Mouse (Mus musculus) gastrocnemius, adult 18-20 months (tissue): ENCODE measurements around the gene Vps39. TPM values are rescaled to one million over a fixed set of nuclear protein-coding genes. Genes with fewer than 3 reads are reported as not detected.

ENCODE experiments used
- DNase-seq: peaks from one replicate; pipeline ENCODE4 v3.0.0; 2021; ENCODE audit warnings: low spot score
- long read RNA-seq, 2 experiments: library from polyadenylated mRNA; stranded (forward); transcript quantifications; one replicate each; pipeline ENCODE4 v2.0.0; 2021
- total RNA-seq, 2 experiments: library from RNA; stranded (reverse); gene quantifications; 2 replicates each; pipeline ENCODE4 v1.2.3; 2021

The Vps39 gene
- total RNA-seq, result 10 to 100 TPM; 18.5 to 23.3 TPM
- long read RNA-seq, experiment 1, full-length matches to known transcripts, result 38 of 51 reads
- long read RNA-seq, experiment 1, partial matches to known transcripts, result 6 of 51 reads
- long read RNA-seq, experiment 1, other reads (novel, unspliced or antisense), result 7 of 51 reads
- long read RNA-seq, experiment 2, full-length matches to known transcripts, result 30 of 46 reads
- long read RNA-seq, experiment 2, partial matches to known transcripts, result 7 of 46 reads
- long read RNA-seq, experiment 2, other reads (novel, unspliced or antisense), result 9 of 46 reads

DNA sequence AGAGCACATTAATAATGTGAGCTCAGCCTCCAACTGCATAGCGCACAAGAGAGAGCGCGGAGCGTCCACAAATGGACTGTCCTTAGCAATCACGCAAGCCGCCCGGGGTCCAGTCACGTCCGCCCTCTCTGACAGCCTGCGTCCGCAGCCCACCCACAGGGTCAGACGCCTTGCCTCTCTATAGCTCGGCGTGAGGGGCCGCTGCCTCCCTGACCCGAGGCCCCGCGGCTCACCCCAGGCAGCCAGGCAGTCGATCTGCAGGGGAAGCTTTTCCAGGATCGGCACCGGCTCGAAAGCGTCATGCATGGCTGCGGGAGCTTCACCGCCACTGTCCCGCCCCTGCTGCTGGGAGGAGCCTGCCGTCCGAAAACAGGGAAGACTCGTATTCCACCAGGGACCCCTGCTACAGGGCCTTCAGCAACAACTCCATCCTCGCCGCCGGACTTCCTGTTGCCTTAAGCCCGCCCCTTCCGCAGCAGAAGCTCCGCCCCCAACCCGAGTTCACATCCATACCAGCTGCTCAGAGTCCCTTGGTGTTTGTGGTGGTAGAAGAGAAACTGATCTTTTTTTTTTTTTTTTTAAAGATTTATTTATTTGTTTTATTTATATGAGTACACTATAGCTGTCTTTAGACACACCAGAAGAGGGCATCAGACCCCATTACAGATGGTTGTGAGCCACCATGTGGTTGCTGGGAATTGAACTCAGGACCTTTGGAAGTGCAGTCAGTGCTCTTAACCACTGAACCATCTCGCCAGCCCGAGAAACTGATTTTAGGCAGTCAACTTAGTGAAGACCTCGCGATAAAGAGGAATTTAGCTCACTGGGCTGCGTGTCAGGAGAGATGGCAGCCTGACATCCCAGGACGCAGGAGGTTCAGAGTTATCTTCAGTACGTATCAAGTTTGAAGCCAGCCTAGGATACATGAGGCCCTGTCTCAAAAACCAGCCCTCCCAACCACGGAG, at the start of gene Vps39:
Gene Vps39, minus strand, starts transcription at position 456 of the 965 bp plus-strand sequence.
- DNase-seq, result peak; percentile 90

DNA sequence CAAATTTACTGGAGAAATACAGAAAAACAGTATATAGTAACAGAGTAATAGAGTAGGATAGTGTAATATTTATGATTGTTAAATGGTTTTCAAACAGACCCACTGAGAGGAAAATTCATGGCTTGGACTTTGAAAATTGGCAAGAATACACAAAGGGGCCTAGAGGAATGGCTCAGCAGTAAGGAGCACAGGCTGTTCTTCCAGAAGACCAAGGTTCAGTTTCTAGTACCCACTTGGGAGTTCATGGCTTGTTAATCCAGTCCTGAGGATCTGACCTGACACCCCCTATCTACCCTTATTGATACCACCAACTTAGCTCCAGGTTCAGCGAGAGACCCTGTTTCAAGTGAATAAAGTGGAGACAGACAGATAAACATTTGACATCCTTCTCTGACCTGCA, 45.0 kb upstream of the Vps39 start:
- no peak for DNase-seq

DNA sequence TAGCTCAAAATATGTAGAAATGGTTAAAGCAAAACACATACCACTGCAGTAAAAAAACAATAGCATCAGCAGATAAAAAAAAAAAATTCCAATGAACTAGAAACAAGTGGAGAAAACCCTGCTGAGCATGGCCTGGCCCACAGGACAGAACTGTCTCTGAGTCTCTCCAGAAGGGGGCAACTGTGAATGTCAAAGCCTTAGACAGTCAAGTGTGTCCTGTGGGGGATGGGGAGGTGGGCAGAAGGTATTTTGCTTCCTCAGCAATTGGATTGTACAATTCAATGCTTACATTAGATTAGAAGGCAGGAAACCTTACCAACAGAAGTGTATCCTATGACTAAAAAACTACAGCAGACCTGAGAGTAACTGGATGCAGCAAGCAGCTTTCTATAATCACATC, 39.5 kb upstream of the Vps39 start:
- DNase-seq, result no peak

DNA sequence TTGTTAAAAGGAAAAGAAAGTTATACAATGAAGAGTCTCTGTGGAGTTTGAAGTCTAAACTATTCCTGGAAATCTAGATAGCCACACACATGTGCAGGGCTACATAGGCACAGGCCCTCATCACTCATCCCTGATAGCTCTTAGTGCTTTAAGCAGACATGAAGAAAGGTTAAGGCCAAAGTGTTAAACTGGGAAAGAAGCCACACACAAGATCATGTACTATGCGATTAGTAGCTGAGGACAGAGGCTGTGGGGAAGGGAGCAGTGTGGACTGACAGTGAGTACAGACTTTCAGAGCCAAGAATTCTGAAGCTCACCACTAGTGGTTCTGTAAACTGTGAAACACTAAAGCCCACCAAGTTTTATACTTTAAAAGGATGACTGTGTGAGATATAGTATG, 38.0 kb upstream of the Vps39 start:
- DNase-seq, result peak; percentile 40

DNA sequence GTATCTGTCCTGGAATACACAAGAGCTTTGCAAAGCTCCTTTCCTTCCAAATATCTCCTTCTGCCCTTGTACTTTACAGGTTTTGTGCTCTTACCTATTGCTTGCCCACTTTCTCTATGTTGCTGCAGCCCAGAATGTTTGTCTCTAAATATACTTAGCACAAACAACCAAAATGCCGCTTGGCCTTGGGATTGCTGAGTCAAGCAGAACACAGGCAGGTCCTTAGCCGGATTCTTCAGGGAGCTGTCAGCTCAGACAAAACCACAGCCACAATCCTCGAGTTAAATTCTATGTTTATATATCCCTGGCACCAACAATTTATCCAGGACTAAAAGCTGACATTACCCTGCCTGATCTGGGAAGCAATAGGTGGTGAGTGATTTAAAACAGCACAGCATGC, 36.4 kb upstream of the Vps39 start:
- DNase-seq, result peak; percentile 36

DNA sequence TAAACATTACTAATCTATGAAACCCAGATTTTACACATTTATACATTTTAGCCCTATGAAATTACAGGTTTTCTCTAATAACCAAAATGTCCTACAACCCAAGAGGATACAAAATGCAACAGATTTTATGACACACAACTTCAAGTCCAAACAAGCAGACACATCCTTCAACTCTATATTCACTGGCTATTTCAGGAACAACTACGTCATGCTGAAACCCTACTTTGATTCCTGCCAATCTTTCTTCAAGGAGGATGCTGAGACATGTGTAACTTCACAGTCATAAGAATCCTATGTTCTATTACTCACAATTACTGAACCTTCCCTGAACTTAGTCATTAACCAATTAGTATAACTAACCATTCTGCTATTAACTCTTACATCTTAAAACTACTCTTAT, 34.4 kb upstream of the Vps39 start:
- DNase-seq, result peak; percentile 53

DNA sequence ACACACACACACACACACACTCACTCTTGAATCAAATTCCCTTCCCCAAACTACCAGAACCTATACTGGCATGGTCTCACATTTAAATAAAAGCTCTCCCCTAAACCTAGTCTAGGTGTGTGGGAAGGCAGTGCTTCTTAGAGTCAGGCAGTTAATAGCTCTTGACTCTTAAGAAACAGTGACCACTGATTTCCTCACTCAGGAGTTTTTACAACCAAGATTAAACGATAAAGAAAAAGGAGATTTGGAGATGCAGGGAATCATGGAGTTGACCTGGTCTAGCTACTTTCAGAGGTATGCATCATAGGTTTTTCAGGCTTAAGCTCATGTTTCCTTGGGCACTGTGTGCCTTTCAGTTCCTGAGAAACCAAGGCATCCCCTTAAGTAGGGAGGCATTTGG, 33.3 kb upstream of the Vps39 start:
- no peak for DNase-seq

DNA sequence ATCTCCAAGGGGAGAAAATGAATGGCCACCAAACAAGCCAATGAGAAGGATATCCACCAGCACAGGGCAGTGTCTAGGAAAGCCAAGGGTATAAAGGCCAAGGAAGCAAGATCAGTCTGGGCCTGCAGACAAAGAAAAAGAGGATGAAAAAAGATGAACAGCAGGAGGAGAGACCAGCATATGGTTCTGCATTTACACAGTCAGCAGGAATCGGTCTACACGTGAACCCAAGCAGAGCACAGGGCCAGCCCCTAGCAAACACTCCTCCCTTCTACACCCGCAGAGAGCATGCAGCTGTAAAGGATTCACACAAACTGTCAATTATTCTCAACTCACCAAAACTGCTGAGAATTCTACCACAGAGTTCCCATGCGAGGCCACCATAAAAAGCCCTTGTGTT, 20.9 kb upstream of the Vps39 start:
- no peak for DNase-seq

DNA sequence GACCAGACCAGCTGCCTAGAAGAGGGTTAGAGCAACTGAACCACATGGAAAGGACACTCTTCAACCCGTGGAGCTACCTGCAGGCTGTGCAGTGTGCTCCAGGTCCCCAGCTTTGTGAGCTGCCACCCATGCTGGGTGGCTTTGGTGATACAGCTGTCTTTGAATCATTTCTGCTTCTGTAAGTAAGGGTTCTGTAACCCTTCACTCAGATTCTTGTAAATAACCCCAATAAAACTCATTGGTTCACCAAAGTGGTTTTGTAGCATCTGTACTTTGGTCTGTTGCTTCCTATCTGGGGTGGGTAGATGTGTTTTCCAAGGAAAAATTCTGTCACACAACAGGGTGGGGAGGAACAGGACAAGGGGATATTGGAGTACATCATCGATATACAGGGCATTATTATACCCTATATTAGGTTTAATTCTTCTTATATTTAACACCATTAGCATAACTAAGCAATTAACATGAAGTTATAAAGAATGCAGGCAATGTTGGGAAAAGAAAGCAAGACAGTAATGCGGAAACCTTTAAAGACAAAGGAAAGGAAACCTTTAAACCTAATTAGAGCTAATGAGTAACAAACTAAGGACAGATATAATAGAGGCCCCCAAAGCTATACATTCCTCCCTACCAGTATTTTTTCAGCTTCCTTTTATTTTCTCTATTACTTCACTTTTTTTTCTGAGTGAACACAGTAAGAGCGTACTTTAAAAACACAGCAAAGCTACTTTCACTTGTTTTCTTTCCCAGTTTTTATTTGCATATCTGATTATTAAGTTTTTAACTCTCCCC, 14.7 kb upstream of the Vps39 start:
- DNase-seq, result no peak

DNA sequence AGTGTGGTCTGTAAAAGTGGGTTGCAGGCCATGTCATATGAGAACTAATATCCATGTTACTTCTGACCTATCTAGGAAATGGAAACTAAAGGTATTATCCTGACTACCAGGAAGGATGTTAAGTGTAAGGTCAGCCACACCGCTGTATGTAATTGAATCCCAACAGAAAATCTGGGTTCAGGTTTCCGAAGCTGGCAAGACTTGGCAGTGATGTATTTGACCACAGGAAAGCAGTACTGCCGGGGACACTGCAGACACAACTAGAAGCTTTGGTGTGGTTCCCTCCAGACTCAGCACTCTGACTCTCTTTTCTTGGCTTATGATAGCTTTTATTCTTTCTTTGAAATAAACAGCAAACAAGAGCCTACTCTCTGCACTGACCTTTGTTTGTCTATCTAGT, 13.6 kb upstream of the Vps39 start:
- DNase-seq, result peak; percentile 59

DNA sequence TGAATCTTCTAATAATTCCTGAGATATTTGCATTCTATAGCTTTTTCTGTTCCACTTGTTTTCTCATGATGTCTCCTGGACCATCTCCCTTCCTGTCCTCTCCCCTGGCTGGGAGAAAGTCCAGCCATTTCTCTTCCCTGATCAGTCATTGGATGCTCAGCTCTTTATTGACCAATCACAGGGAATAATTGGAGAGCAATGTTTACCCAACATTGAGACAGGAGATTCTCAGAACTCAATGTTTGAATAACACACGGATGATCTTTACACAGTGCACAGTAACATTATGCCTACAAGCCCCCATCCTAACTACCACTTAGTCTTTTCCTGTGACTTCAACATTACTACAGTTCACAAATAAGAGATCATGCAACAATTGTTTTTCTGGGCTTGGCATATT, 7.5 kb upstream of the Vps39 start:
- no peak for DNase-seq

DNA sequence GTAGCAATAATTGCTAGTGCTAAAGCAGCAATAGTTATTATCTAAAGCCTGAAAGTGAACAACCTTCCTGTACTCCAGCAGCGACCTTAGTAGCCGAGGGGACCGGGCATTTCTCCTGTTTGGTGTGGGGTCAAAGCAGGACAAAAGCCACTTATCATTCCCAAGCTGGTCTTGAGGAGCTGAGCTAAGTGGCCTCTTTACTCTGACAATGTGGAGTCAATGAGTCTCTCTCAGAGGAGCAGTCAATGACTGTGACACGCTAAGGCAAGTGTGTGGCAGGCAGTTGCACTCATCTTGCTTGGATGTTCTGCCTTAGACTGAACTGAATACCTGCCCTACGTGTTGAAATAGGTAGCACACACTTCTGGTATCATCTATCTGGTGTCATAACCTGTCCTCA, 1.6 kb downstream of the Vps39 start:
- no peak for DNase-seq

DNA sequence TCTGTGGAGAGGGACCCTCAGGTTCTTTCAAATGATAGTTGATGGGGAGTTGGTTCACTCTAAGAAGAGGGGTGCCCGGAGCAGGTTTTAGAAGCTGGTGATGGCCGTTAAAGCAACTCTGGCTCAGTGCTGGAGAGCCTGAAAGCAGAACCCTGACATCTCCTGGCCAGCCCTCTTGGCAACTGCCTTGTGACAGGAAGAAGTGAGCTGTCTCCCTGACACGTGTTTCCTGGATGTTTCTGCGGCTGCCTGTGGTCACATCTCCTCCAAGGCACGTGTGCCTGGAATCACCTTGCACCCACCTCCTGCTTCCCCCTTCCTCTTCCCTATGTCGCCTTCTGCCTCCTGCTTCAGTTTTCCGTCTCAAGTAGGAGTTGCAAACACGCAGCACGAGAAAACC, 4.8 kb downstream of the Vps39 start:
- DNase-seq, result peak; percentile 20

DNA sequence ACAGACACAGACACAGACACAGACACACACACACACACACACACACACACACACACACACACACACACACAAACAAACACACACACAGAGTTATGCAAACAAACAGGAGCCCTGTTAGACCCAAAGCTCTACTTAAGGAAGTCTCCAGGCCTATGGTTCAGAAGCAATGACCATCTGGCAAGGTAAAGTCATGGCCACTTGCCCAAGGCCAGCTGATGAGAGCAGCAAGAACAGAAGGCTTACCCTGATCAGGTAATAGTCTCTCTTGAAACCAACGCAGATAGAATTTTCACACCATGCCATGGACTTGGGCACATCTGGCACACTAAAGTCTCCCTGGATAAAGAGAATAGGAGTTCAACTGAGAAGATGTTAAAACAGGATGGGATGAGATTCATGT, 11.2 kb downstream of the Vps39 start:
- no peak for DNase-seq

DNA sequence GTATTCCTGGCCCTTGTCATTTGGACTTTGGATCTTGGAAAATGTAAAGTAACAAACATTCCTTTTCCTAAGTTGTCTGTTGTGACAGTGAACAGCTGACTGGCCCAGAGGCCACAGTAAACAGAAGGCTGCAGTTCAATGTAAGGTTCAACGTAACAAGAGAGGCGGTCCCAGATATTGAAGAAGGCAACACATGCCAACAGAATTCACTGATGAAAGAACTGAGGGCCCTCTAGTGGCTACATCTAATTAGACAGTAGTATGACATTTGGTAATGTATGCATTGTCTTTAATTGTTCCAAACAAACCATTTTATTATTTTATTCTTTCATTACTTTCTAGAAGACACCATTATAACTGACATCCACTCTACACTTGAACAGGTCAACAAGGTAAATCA, 15.1 kb downstream of the Vps39 start:
- DNase-seq, result no peak

DNA sequence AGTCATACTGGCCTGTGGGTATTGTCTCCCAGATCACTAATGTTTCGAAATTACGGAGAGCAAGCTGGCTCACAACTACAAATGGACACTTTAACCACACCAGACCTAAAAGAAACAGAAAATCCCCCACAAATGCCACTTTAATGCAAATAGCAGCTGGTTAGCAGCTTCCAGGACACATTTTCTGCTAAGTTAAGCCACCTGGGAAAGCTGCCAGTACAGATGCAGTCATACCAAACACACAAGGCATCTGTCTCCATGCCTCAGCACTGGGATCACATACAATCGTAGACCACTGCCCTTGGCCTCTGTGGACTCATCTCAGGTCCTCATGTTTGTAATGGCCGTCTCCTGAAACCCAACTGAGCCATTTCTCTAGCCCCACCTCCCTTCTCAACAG, 21.4 kb downstream of the Vps39 start:
- no peak for DNase-seq

DNA sequence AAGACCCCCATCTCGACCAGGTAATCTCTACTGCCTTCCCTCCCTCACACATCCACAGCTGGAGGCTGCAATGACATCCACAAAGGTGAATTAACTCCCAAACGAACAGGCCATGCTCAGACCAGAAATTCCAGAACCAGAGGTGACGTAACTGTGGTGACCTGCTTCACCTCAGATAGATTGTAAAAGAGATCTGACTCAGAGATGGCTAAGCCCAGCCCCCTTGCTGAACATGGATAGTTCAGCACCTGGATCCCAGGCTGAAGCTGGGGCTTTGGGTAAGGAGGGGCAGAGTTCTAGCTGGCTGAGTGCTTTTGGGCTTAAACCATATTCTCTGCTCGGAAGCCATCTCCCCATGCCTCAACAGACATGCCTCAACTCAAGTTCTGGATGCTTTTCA, 37.9 kb downstream of the Vps39 start:
- DNase-seq, result no peak

DNA sequence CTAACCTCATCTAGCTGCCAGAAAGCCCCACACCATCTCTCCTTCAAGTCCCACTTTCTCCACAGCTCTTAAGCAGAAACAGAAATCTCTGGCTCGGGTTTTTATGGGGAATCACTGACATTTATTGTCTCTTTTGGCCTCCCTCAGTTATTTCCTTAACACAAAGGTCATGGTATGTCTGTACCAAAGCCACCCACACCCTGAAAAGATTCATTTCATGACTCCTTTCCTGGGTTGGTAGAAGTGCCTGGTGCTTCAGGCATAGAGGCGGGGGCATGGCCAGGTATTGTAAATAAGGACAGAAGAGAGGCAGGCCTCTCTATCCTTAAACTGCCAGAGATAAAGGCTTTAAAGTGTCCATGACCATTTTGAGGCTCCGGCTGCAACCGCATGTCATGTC, 38.5 kb downstream of the Vps39 start:
- DNase-seq, result no peak

DNA sequence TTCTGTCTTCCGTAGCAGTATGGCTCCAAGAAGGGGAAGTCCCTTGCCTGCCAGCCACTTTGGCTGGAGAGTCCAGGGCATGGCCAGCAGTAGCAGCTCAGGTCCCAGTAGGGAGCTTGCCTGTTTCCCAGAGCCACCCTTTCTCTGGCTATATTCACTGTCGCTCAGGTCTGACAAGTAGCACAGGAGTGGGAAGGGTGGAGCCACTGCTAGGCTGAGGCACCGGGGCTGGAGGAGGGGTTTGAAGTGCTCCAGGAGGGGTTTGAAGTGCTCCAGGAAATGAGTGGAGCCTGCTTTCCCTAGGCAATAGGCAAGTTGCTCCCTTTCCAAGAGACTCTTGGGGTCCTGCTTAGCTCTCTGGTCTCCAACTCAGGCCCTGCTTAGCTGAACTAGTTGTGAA, 39.0 kb downstream of the Vps39 start, which contains the start of gene Pla2g4f:
Gene Pla2g4f, minus strand, starts transcription at position 190 of the 400 bp plus-strand sequence.
- no peak for DNase-seq

DNA sequence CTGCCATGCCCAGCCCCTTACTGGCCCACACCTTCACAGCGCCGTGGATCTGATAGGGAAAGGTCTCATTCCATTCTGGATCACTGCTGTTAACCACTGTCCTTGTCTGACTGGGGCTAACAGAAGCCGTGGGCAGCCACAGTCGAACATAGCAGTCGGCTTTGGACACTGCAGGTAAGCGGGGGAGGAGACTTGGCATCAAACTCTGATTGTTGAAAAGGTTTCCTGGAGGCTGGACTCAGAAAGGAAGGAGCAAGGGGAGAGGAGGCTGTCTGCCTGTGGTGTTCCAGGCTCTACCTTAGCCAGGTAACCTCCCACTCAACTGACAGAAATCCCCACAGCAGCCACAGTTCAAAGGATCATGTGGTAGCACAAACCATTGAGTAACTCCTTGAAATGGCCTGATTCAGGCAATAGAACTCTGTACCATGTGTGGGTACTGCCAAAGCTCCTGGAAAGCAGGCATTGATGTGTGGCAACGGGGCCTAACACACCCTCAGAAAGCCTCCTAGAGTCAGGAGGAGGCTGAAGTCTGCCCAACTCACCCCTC, 40.6 kb downstream of the Vps39 start:
- DNase-seq, result no peak

DNA sequence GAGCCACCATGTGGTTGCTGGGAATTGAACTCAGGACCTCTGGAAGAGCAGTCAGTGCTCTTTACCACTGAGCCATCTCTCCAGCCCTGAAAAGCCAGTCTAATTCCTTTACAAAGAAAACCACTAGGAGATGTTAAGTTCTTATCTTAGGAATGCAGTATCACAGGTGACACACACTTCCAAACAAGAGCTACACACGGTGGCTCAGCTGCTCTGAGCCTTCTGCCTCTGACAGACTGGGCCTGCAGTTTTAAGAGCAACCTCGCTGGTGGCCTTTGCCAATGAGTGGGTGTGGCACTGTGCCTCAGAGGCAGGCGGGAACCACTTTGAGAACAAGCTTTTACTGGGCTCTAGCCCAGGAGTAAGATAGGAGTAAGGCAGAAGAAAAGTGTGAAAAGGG, 48.8 kb downstream of the Vps39 start:
- no peak for DNase-seq

DNA sequence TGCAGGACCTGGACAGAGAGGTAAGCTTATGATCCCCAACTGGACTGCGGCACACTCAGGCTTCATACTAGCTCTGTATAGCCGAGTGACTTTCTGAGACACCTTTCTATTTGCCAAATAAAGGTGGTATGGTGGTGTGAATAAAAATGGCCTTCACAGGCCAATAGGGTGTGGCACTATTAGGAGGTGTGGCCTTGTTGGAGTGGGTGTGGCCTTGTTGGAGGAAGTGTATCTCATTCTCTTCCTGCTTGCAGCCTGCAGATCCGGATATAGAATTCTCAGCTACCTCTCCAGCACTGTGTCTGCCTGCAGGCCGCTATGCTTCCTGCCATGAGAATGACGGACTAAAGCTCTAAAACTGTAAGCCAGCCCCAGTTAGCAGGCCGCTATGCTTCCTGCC, 51.9 kb downstream of the Vps39 start:
- no peak for DNase-seq
